Mouse (Mus musculus) bone marrow macrophage, adult 2 months (primary cell): ENCODE measurements around the gene Zfp352.

Source experiments
- CTCF ChIP-seq: IDR thresholded peaks from 2 replicates; pipeline ENCODE4 v1.5.1; 2012; ENCODE audit warnings: low read depth, mild to moderate bottlenecking, low read length, moderate library complexity
- POLR2A ChIP-seq: IDR thresholded peaks from 2 replicates; pipeline ENCODE4 v1.6.1; 2012; ENCODE audit warnings: mild to moderate bottlenecking, low read depth, low read length, borderline replicate concordance

DNA sequence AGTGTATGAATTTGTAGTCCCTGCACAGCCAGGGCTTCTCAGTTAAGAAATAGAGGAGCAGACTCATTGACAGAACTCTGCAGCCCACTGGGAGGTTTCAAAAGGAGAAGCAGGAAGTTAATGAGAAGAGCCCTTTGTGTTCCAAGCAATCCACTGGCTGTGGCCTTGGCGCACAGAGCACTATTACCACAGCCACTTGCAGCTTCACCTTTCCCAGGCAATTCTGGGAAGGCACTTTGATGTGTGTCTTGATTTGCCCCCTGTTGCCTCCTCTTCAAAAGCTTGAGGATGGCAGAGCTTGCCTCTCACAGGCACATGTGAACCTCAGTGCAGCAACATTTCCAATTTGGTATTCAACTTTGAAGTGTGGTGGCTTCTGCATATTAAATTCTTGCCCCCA, 7.1 kb upstream of the Zfp352 start:
- no peak for TF ChIP-seq POLR2A
- no peak for TF ChIP-seq CTCF
